Mouse (Mus musculus): ENCODE measurements at regions not wholly inside any gene's neighbourhood (a gene's known extent, or its start where the extent isn't known, plus 50 kb on each side); places are given as distances from the start of the nearest gene placed in this dataset.

- no peak for TF ChIP-seq EP300 (IDR thresholded peaks at IDR 0.05; ENCODE audit: insufficient read depth, low read depth, low read length)
- no peak for TF ChIP-seq CTCF (IDR thresholded peaks at IDR 0.05; ENCODE audit: low read depth, low read length)
- TF ChIP-seq POLR2A (IDR thresholded peaks at IDR 0.05; ENCODE audit: insufficient read depth, low read length), result no peak
Observed at GRCm38 (mm10) chr6:31319431-31319830, 79.1 kb upstream of the Mkln1 start.
